Mouse (Mus musculus) hindbrain, embryonic 14.5 days (tissue): Measurements from ENCODE around the gene Pgm2. TPM values are rescaled to one million over a fixed set of nuclear protein-coding genes. Genes with fewer than 3 reads are reported as not detected.

Experiments used
- ATAC-seq: fragments of 200-750 bp; cut with Nextera tagmentation; 2 replicates; pipeline ENCODE4 v1.8.0; 2017; ENCODE audit warnings: moderate number of reproducible peaks, mild to moderate bottlenecking, moderate TSS enrichment, moderate library complexity; ENCODE audit not compliant: low FRiP score
- DNase-seq: peaks from one replicate; pipeline ENCODE4 v3.0.0-alpha.2; 2015; ENCODE audit warnings: low spot score
- H3K27ac ChIP-seq: fragments of 300-500 bp; sonication (generic); 2 replicates; pipeline ENCODE4 v1.5.1; 2014; ENCODE audit warnings: mild to moderate bottlenecking, moderate library complexity
- H3K27me3 ChIP-seq: fragments of 300-500 bp; sonication (generic); 2 replicates; pipeline ENCODE4 v1.6.1; 2014; ENCODE audit warnings: mild to moderate bottlenecking, low read length, mixed read lengths; ENCODE audit not compliant: control insufficient read depth, insufficient read depth
- H3K36me3 ChIP-seq: fragments of 300-500 bp; sonication (generic); replicated peaks from 2 replicates; pipeline ENCODE4 v1.6.1; 2014; ENCODE audit not compliant: control insufficient read depth, insufficient read depth
- H3K4me1 ChIP-seq: fragments of 300-500 bp; sonication (generic); replicated peaks from 2 replicates; pipeline ENCODE4 v1.6.1; 2014; ENCODE audit warnings: antibody characterized with exemption, low read length, mixed read lengths; ENCODE audit not compliant: control insufficient read depth, insufficient read depth
- H3K4me2 ChIP-seq: fragments of 300-500 bp; sonication (generic); replicated peaks from 2 replicates; pipeline ENCODE4 v1.6.1; 2014; ENCODE audit warnings: mild to moderate bottlenecking, moderate library complexity
- H3K4me3 ChIP-seq: fragments of 300-500 bp; sonication (generic); replicated peaks from 2 replicates; pipeline ENCODE4 v1.5.1; 2014; ENCODE audit warnings: mild to moderate bottlenecking, low read length
- H3K9ac ChIP-seq: fragments of 300-500 bp; sonication (generic); 2 replicates; pipeline ENCODE4 v1.6.1; 2014
- H3K9me3 ChIP-seq: fragments of 300-500 bp; sonication (generic); 2 replicates; pipeline ENCODE4 v1.6.1; 2016; ENCODE audit warnings: low read length; ENCODE audit not compliant: control insufficient read depth
- WGBS: fragments of 180-500 bp; shearing (Covaris S2); extraction: QIAGEN DNeasy Blood & Tissue Kit; methylation state at CpG from one replicate; pipeline ENCODE4 v1.1.7; 2014; 5-methylcytosine and 5-hydroxymethylcytosine counted together
- polyA plus RNA-seq: library from polyadenylated mRNA; unstranded; fragments of >200 nt; fragmentation: Nextera tagmentation; extraction: Ambion mirVana; gene quantifications from 2 replicates; pipeline ENCODE4 v1.2.1, GENCODE M21; 2014

The Pgm2 gene
- polyA plus RNA-seq, 1 experiment from 2014 or later: 21.6 TPM

DNA sequence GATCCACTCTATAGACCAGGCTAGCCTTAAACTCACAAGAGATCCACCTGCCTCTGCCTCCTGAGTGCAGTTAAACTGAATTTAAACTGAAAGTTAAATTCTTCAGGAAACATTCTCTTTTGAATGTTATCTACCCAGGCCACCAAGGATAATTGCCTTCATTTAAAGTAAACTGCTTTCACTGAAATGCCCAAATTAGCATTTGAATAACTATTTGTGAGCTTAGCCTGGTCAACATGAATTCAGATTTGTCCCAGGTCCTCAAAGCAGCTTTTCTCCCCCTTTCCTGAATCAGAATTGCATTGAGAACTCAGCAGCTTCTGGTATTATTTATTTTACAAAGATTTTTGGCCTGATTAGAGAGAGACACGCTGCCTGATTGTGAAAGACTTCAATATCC is 24.4 kb downstream of the Pgm2 start:
- Histone ChIP-seq H3K4me3 (no peak overlapping the region), H3K4me2 (no peak overlapping the region), H3K36me3 (peaks cover 50% of the 10 kb centered on the region), H3K27me3 (no peaks in the 10 kb centered on the region), H3K27ac (no peak overlapping the region), H3K9me3 (peaks cover 26% of the 10 kb centered on the region), H3K4me1 (no peaks in the 10 kb centered on the region), H3K9ac (no peak overlapping the region)
- ATAC-seq: no peak
- no peak for DNase-seq
- WGBS: 41% methylated on average over 1 of the region's 1 CpGs

DNA sequence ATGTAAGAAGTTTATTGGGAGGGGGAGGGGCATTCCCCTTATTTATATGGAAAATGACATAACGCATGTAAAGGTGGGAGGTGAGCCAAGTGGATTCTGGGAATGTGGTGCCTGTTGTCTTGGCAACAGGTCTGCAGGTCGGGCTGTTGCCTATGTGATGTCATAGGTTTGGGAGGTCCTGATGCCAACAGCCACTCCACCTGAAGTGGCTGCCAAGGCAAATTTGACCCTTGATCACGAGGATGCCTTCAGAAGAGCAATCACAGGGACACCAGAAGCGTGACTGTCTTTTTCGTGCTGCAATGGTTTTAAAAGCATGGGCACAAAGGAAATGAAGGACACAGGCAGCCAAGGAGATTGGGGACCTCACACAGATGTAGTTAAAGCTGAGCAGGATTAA is 33.0 kb downstream of the Pgm2 start:
- Histone ChIP-seq H3K27ac (no peak overlapping the region), H3K4me1 (no peaks in the 10 kb centered on the region), H3K36me3 (peaks cover 14% of the 10 kb centered on the region), H3K4me3 (no peak overlapping the region), H3K27me3 (no peaks in the 10 kb centered on the region), H3K4me2 (no peak overlapping the region), H3K9me3 (no peaks in the 10 kb centered on the region), H3K9ac (no peak overlapping the region)
- 60% methylated on average over 5 of the region's 5 CpGs for WGBS
- ATAC-seq (no peak), DNase-seq (no peak)

DNA sequence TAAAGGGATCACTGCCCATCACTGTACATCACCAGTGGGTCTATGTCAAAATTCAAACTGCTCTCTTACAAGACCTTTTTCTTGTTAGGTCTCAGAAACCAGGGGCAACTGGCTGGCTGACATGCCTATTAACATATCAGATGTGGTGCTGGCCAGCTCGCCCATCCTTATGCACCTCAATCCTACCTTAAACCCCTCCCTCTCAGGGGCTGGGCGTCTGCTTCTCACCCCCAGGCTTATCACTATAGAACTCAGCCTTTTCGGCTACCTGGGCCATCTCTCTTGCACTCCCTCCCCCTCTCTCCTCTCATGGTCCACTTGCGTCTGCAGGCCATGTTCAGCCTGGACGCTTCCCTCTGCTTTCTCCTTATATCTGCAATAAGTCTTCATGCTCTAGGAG is 38.8 kb downstream of the Pgm2 start:
- Histone ChIP-seq H3K9me3 (no peaks in the 10 kb centered on the region), H3K9ac (no peak overlapping the region), H3K4me3 (no peak overlapping the region), H3K4me2 (no peak overlapping the region), H3K27me3 (no peaks in the 10 kb centered on the region), H3K4me1 (no peaks in the 10 kb centered on the region), H3K27ac (no peak overlapping the region), H3K36me3 (peaks cover 13% of the 10 kb centered on the region; the same call in 1 of the 2 replicates)
- DNase-seq (no peak), ATAC-seq (no peak)
- 72% methylated on average over 5 of the region's 5 CpGs for WGBS

DNA sequence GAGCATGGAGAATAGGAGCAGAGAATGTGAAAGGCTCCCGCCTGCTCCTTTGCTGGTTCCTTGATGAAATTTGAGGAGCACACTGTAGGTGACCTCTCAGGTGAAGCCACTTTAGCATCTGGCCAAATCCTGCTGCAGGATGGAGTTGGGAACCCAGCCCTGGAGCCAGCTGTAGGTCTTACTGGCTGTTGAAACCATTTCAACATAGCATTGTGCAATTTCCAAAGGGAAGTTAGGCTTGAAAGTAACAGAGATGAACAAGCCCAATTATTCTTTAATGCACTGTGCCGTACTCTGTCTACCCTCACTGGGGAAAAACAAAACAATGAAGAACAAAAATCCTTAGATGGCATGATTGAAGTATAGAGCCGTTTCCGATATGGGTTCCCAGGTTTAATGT is 41.2 kb downstream of the Pgm2 start:
- no peak overlapping the region for H3K4me3 ChIP-seq
- WGBS: 90% methylated on average over 4 of the region's 4 CpGs
- H3K4me2 ChIP-seq: no peak overlapping the region
- H3K36me3 ChIP-seq: no peaks in the 10 kb centered on the region
- DNase-seq (no peak), ATAC-seq (no peak)
- no peaks in the 10 kb centered on the region for H3K27me3 ChIP-seq
- H3K9ac ChIP-seq: no peak overlapping the region
- H3K9me3 ChIP-seq: no peaks in the 10 kb centered on the region
- no peak overlapping the region for H3K27ac ChIP-seq
- no peaks in the 10 kb centered on the region for H3K4me1 ChIP-seq

DNA sequence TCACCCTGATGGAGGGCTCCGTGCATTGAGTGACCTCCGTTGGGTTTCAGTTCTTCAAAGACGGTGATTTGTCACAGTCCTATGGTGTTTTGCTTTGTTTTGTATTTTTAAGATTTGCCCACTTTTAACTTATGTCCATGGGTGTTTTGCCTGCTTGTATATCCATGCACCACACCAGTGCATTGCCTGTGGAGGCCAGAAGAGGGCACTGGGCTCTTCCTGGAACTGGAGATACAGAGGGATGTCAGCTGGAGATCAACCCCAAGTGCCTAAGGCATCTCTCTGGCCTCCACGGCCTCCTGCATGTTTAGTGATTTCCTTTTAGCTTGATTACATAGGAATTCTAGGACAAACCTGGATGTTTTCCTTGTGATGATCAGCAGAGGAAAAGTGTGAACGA is 43.6 kb downstream of the Pgm2 start:
- Histone ChIP-seq H3K27ac (no peak overlapping the region), H3K4me3 (no peak overlapping the region), H3K27me3 (no peaks in the 10 kb centered on the region), H3K36me3 (no peaks in the 10 kb centered on the region), H3K4me2 (no peak overlapping the region), H3K9ac (no peak overlapping the region), H3K4me1 (no peaks in the 10 kb centered on the region), H3K9me3 (no peaks in the 10 kb centered on the region)
- ATAC-seq (no peak), DNase-seq (no peak)
- 79% methylated on average over 5 of the region's 5 CpGs for WGBS

DNA sequence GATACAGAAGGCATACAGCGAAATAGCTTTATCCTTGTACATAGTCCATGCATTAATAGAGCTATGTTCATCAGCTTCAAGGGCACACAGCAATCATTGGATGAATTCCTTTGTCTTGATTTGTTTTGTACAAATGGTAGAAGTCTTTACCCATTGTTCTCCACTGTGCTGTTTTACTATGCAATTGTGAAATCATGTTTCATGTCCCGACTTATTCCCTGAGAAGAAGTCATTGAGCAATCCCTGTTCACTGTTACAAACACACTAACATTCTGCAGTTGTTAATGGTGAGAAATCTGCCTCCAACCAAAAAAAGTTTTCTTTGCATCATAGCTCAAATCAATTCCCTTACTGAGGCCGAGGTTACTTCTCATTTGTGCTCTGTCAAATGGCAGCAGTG is 47.5 kb downstream of the Pgm2 start:
- H3K27me3 ChIP-seq: no peaks in the 10 kb centered on the region
- H3K4me1 ChIP-seq: no peaks in the 10 kb centered on the region
- ATAC-seq: no peak
- no peak overlapping the region for H3K9ac ChIP-seq
- H3K27ac ChIP-seq: no peak overlapping the region
- WGBS: 83% methylated on average over 3 of the region's 3 CpGs
- DNase-seq: no peak
- no peaks in the 10 kb centered on the region for H3K36me3 ChIP-seq
- no peaks in the 10 kb centered on the region for H3K9me3 ChIP-seq
- no peak overlapping the region for H3K4me2 ChIP-seq
- H3K4me3 ChIP-seq: no peak overlapping the region

DNA sequence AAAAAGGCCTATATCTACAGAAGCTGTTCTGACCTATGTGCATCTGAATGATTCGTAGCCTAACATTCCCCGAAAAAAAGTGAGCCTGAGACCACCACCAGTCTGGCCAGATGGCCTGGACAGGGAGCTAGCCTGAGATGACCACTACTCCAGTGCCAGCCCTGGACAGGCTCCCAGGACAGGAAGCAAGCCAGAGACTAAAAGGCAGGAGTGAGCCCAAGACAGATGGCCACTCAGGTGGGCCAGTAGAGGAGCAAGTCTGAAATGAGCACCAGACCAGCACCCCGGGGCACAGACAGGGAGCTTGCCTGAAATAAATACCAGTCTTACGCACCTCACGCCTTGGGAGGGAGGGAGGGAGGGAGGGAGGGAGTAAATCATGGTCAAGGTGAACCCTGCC is 51.6 kb downstream of the Pgm2 start:
- no peaks in the 10 kb centered on the region for H3K27me3 ChIP-seq
- H3K9me3 ChIP-seq: no peaks in the 10 kb centered on the region
- H3K36me3 ChIP-seq: no peaks in the 10 kb centered on the region
- no peak overlapping the region for H3K4me2 ChIP-seq
- no peak overlapping the region for H3K27ac ChIP-seq
- no peak overlapping the region for H3K4me3 ChIP-seq
- DNase-seq (no peak), ATAC-seq (no peak)
- H3K9ac ChIP-seq: no peak overlapping the region
- WGBS: 85% methylated on average over 5 of the region's 5 CpGs
- H3K4me1 ChIP-seq: no peaks in the 10 kb centered on the region

DNA sequence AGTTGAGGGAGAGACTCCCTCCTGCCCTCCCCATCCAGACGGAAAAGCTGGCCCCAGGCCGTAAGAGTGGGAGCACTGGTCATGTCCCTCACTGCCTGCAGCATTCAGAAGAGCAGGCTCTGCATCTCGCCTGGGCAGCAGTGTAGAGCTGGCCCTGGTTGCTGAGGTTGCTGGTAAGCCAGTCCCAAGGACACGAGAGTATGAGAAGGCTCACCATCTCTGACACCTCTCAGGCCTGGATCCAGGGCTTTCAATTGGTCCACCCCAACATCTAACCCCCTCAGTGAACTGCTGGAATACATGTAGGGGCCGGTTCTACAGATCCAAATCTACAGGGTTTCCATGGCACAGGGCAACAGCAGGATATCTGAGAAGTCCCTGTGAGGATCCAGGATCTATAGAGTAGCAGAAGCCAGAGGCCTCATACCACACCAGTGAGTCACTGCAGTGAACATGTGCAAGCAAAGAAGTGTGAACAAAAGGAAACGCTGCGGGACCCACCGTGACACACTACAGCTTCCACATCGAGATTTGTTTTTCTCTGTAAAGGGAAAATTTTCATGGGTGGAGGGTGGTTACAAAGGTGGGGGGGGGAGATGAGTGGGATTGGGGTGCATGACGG is 53.7 kb downstream of the Pgm2 start:
- 84% methylated on average over 10 of the region's 10 CpGs for WGBS
- no peaks in the 10 kb centered on the region for H3K36me3 ChIP-seq
- no peaks in the 10 kb centered on the region for H3K27me3 ChIP-seq
- no peak overlapping the region for H3K9ac ChIP-seq
- no peak overlapping the region for H3K4me3 ChIP-seq
- ATAC-seq (no peak), DNase-seq (no peak)
- H3K27ac ChIP-seq: no peak overlapping the region
- no peak overlapping the region for H3K4me2 ChIP-seq
- no peaks in the 10 kb centered on the region for H3K4me1 ChIP-seq
- H3K9me3 ChIP-seq: no peaks in the 10 kb centered on the region

DNA sequence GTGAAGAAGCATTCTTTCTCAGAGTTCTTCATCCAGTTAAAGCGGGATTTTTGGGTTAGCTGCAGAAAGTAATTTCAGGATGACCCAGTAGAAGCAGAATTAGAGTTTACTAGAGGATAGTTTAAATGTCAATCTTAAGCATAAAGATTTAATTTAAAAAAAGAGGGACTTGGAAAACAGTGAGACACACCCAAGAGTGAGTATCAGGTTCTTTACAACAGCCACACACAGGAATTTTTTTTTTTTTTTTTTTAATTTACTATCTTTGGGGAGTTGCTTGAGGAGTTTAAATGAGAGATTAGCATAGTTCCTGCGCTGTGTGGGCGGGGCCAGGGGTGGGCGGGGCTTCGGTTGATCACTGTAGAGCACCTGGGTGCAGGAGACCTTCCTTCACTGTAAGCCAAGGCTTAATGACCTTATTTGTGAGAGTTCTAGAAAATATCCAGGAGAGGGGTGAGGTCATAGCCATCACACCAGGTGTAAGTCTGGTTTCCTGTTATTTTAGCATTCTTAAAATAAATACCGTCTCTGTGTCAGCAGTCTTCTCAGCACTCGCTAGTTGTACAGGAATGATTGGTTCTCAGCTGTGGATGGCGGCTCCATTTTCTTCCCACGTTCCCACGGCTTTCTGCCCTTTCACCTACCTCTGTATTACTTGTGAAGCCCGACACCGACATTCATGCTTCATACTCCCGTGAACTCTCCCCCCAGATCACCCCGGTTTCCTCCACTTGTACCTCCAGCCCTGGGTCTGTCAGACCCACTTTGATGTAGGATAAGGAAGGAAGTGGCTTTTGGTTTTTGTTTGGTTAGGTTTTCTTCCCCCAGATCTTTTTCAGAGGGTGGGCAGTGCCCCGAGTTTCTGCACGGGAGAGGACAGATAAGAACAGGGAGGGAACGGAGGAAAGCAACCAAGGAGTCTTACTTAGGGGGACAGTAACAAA is 56.7 kb downstream of the Pgm2 start:
- Histone ChIP-seq H3K4me1 (no peaks in the 10 kb centered on the region), H3K9ac (no peak overlapping the region), H3K4me3 (no peak overlapping the region), H3K9me3 (no peaks in the 10 kb centered on the region), H3K36me3 (no peaks in the 10 kb centered on the region), H3K4me2 (no peak overlapping the region), H3K27me3 (no peaks in the 10 kb centered on the region), H3K27ac (no peak overlapping the region)
- DNase-seq (no peak), ATAC-seq (no peak)
- 34% methylated on average over 17 of the region's 17 CpGs for WGBS
